Mouse (Mus musculus): ENCODE measurements around the gene Car9. TPM values are rescaled to one million over a fixed set of nuclear protein-coding genes. Genes with fewer than 3 reads are reported as not detected.

Gene Car9
- polyA plus RNA-seq (2016; fragmentation: Nextera tagmentation; extraction: Ambion mirVana), result 1.3 and 1.5 TPM in 2 replicates

- Histone ChIP-seq H3K36me3 (no peaks in the 10 kb centered on the region), H3K4me2 (replicated peaks) (peak within 1 kb of the TSS; percentile 58; the same call in 1 of the 2 replicates), H3K9ac (peak within 1 kb of the TSS; percentile 47; the same call in 1 of the 2 replicates), H3K4me1 (peaks cover 20% of the 10 kb centered on the region), H3K27ac (no peak within 1 kb of the TSS), H3K27me3 (peaks cover 43% of the 10 kb centered on the region), H3K9me3 (replicated peaks) (no peaks in the 10 kb centered on the region), H3K4me3 (no peak within 1 kb of the TSS)
- 55% methylated on average over 9 of the region's 9 CpGs for WGBS
- ATAC-seq (ENCODE audit: low FRiP score), result no peak
Observed at GRCm38 (mm10) chr4:43506536-43507185, at the start of gene Car9. Gene Car9, plus strand, starts transcription at chr4:43506966.

- Histone ChIP-seq H3K9ac (no peak overlapping the region), H3K4me1 (peaks cover 15% of the 10 kb centered on the region), H3K27me3 (peaks cover 27% of the 10 kb centered on the region), H3K36me3 (no peaks in the 10 kb centered on the region), H3K27ac (no peak overlapping the region), H3K4me3 (no peak overlapping the region), H3K9me3 (replicated peaks) (no peaks in the 10 kb centered on the region), H3K4me2 (replicated peaks) (no peak overlapping the region)
- WGBS, result 18% methylated on average over 8 of the region's 8 CpGs
- ATAC-seq (ENCODE audit: low FRiP score), result no peak
Observed at GRCm38 (mm10) chr4:43457124-43457523, 49.6 kb upstream of the Car9 start.

DNA sequence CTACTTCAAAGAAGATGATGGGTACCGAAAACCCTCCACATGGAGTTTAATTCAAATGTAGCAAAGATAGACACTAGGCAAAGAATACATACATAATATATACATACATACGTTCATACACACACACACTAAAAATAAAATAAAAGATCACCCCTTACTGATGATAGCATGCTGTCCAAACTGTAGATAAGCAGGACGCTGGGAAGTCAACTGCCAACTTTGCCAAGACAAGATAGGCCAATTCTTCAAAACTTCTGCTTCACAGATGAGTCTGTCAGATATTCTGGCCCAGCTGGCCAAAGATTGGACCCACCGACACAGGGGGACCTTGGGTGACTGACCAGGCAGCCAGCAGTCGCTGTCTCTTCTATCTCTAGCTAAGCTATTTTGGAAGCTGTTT lies 43.7 kb upstream of the Car9 start:
- no peaks in the 10 kb centered on the region for H3K27me3 ChIP-seq
- H3K4me1 ChIP-seq, result no peaks in the 10 kb centered on the region
- H3K4me2 ChIP-seq (replicated peaks), result no peak overlapping the region
- no peak overlapping the region for H3K27ac ChIP-seq
- H3K9ac ChIP-seq, result no peak overlapping the region
- H3K36me3 ChIP-seq, result no peaks in the 10 kb centered on the region
- WGBS, result 92% methylated on average over 5 of the region's 5 CpGs
- H3K9me3 ChIP-seq (replicated peaks), result no peaks in the 10 kb centered on the region
- H3K4me3 ChIP-seq, result no peak overlapping the region
- ATAC-seq (ENCODE audit: low FRiP score), result no peak

- Histone ChIP-seq H3K4me3 (no peak overlapping the region), H3K9me3 (replicated peaks) (no peaks in the 10 kb centered on the region), H3K4me1 (no peaks in the 10 kb centered on the region), H3K4me2 (replicated peaks) (no peak overlapping the region), H3K27ac (no peak overlapping the region), H3K27me3 (no peaks in the 10 kb centered on the region), H3K9ac (no peak overlapping the region), H3K36me3 (no peaks in the 10 kb centered on the region)
- 92% methylated on average over 6 of the region's 6 CpGs for WGBS
- ATAC-seq (ENCODE audit: low FRiP score), result no peak
Observed at GRCm38 (mm10) chr4:43465935-43466334, 40.8 kb upstream of the Car9 start.

GRCm38 (mm10) chr4:43466872-43467271 lies 39.9 kb upstream of the Car9 start:
- ATAC-seq (ENCODE audit: low FRiP score), result no peak
- H3K9ac ChIP-seq, result no peak overlapping the region
- H3K9me3 ChIP-seq (replicated peaks), result no peaks in the 10 kb centered on the region
- no peak overlapping the region for H3K27ac ChIP-seq
- H3K4me2 ChIP-seq (replicated peaks), result no peak overlapping the region
- no peaks in the 10 kb centered on the region for H3K27me3 ChIP-seq
- no peaks in the 10 kb centered on the region for H3K4me1 ChIP-seq
- H3K36me3 ChIP-seq, result no peaks in the 10 kb centered on the region
- no peak overlapping the region for H3K4me3 ChIP-seq
- 93% methylated on average over 7 of the region's 7 CpGs for WGBS

GRCm38 (mm10) chr4:43470301-43470700 lies 36.5 kb upstream of the Car9 start:
- H3K9me3 ChIP-seq (replicated peaks), result no peaks in the 10 kb centered on the region
- H3K4me3 ChIP-seq, result no peak overlapping the region
- H3K27me3 ChIP-seq, result no peaks in the 10 kb centered on the region
- no peaks in the 10 kb centered on the region for H3K4me1 ChIP-seq
- ATAC-seq (ENCODE audit: low FRiP score), result no peak
- H3K27ac ChIP-seq, result no peak overlapping the region
- no peaks in the 10 kb centered on the region for H3K36me3 ChIP-seq
- no peak overlapping the region for H3K9ac ChIP-seq
- WGBS, result 93% methylated on average over 10 of the region's 10 CpGs
- H3K4me2 ChIP-seq (replicated peaks), result no peak overlapping the region

GRCm38 (mm10) chr4:43473636-43474035 lies 33.1 kb upstream of the Car9 start:
- H3K4me1 ChIP-seq, result peaks cover 3% of the 10 kb centered on the region; the same call in 1 of the 2 replicates
- no peaks in the 10 kb centered on the region for H3K9me3 ChIP-seq (replicated peaks)
- no peak overlapping the region for H3K4me3 ChIP-seq
- H3K36me3 ChIP-seq, result no peaks in the 10 kb centered on the region
- no peak overlapping the region for H3K27ac ChIP-seq
- H3K9ac ChIP-seq, result no peak overlapping the region
- WGBS, result 84% methylated on average over 1 of the region's 1 CpGs
- no peak for ATAC-seq (ENCODE audit: low FRiP score)
- no peak overlapping the region for H3K4me2 ChIP-seq (replicated peaks)
- no peaks in the 10 kb centered on the region for H3K27me3 ChIP-seq

- Histone ChIP-seq H3K4me1 (peaks cover 3% of the 10 kb centered on the region; the same call in 1 of the 2 replicates), H3K36me3 (no peaks in the 10 kb centered on the region), H3K4me2 (replicated peaks) (no peak overlapping the region), H3K9me3 (replicated peaks) (no peaks in the 10 kb centered on the region), H3K4me3 (no peak overlapping the region), H3K27me3 (no peaks in the 10 kb centered on the region), H3K27ac (no peak overlapping the region), H3K9ac (no peak overlapping the region)
- no peak for ATAC-seq (ENCODE audit: low FRiP score)
- 83% methylated on average over 6 of the region's 6 CpGs for WGBS
Observed at GRCm38 (mm10) chr4:43476604-43477003, 30.2 kb upstream of the Car9 start.

DNA sequence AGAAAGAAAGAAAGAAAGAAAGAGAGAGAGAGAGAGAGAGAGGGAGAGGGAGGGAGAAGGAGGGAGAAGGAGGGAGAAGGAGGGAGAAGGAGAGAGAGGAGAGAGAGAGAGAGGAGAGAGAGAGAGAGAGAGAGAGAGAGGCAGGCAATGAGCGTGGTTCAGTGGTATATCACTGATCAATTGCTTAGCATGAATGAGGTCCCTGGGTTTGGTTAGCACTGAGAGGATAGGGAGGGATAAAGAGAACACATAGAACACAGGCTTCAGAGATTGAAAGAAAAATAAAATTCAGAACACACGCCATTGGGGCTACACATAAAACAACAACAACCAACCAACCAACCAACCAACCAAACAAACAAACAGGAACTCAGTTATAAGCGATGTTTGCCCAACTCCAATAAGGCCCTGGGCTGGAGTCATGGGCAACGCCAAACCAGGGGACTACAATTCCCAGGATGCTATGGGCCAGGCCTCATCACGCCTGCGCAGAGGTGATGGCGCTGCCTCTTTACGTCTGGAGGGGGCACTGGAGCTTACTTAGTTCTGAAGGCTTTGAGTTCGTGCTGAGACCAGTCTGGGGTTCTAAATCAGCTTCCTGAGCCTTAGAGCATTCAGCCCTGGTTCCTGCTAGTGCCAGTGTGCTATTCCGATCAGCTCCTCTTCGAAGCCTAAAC lies 28.8 kb upstream of the Car9 start:
- no peak overlapping the region for H3K9ac ChIP-seq
- no peaks in the 10 kb centered on the region for H3K27me3 ChIP-seq
- no peak overlapping the region for H3K27ac ChIP-seq
- WGBS, result 16% methylated on average over 11 of the region's 11 CpGs
- H3K9me3 ChIP-seq (replicated peaks), result no peaks in the 10 kb centered on the region
- H3K4me2 ChIP-seq (replicated peaks), result peak overlapping the region; percentile 47
- peak overlapping the region; percentile 24 for H3K4me3 ChIP-seq
- peaks cover 3% of the 10 kb centered on the region; the same call in 1 of the 2 replicates for H3K4me1 ChIP-seq
- peak; percentile 93 for ATAC-seq (ENCODE audit: low FRiP score)
- no peaks in the 10 kb centered on the region for H3K36me3 ChIP-seq

DNA sequence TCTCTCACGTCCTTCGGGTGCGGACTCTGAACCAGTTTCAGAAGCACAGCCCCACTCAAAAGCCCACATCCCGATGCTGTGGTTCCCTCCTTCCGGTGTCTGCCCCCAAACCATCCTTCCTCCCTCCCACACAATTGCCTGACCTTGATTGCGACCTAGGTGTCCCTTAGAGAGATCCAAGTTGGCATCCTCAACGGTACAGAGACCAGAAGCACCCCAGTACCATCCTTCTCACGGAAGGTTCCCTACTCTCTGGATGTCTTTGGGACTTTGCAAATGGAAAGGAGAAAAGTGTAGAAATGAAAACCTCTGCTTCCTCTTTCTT lies 28.3 kb upstream of the Car9 start:
- Histone ChIP-seq H3K36me3 (no peaks in the 10 kb centered on the region), H3K9ac (no peak overlapping the region), H3K27ac (no peak overlapping the region), H3K4me3 (peak overlapping the region; percentile 24), H3K4me2 (replicated peaks) (peak overlapping the region; percentile 47), H3K4me1 (peaks cover 3% of the 10 kb centered on the region; the same call in 1 of the 2 replicates), H3K9me3 (replicated peaks) (no peaks in the 10 kb centered on the region), H3K27me3 (no peaks in the 10 kb centered on the region)
- 51% methylated on average over 8 of the region's 8 CpGs for WGBS
- ATAC-seq (ENCODE audit: low FRiP score), result peak; percentile 52

GRCm38 (mm10) chr4:43478906-43479832 lies 27.6 kb upstream of the Car9 start:
- Histone ChIP-seq H3K4me3 (no peak overlapping the region), H3K9ac (no peak overlapping the region), H3K27me3 (no peaks in the 10 kb centered on the region), H3K27ac (no peak overlapping the region), H3K36me3 (no peaks in the 10 kb centered on the region), H3K4me1 (peaks cover 3% of the 10 kb centered on the region; the same call in 1 of the 2 replicates), H3K9me3 (replicated peaks) (no peaks in the 10 kb centered on the region), H3K4me2 (replicated peaks) (no peak overlapping the region)
- no peak for ATAC-seq (ENCODE audit: low FRiP score)
- 45% methylated on average over 24 of the region's 24 CpGs for WGBS

DNA sequence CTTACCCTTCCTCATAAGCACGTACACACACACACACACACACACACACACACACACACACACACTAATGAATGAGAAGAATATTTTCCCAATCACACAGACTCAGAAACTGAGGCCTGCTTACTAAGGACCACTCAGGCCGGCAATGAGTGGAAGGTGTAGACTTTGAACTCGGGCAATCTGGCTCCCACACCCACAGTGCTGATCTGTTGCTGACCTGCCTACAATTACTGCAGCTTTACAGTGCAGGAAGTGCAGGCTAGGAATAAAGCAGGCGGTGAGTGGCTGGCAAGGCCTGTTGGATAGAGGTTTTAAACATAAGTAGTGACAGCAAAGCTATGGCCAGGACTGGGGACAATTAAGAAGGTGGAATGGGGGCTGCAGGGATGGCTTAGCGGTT lies 25.8 kb upstream of the Car9 start:
- H3K9ac ChIP-seq, result no peak overlapping the region
- no peak overlapping the region for H3K27ac ChIP-seq
- WGBS, result 85% methylated on average over 5 of the region's 5 CpGs
- no peak overlapping the region for H3K4me3 ChIP-seq
- no peaks in the 10 kb centered on the region for H3K27me3 ChIP-seq
- H3K9me3 ChIP-seq (replicated peaks), result no peaks in the 10 kb centered on the region
- ATAC-seq (ENCODE audit: low FRiP score), result no peak
- no peak overlapping the region for H3K4me2 ChIP-seq (replicated peaks)
- H3K36me3 ChIP-seq, result no peaks in the 10 kb centered on the region
- peaks cover 3% of the 10 kb centered on the region; the same call in 1 of the 2 replicates for H3K4me1 ChIP-seq

Measured in hindbrain, embryonic 12.5 days (tissue).